Mouse (Mus musculus) cerebellum, postnatal 36 days (tissue): ENCODE results near the gene Efl1.
A peak's percentile ranks its signal among the peaks of the same experiment; 100 is the strongest.

Experiments used
- DNase-seq, 2 experiments: peaks; one replicate each; pipeline ENCODE4 v3.0.0; 2021 to 2022; ENCODE audit warnings: mixed read lengths in 2 of 2

Efl1 gene

GRCm38 (mm10) chr7:82648353-82649080 lies at the start of gene Efl1, which contains the start of gene Saxo2:
Efl1 (plus strand) TSS chr7:82648614.
Saxo2 (minus strand) TSS chr7:82648528.
- peak; percentile 95 to 96 for DNase-seq

- DNase-seq = no peak
These were observed 46.4 kb upstream of the Efl1 start for GRCm38 (mm10) chr7:82602008-82602407.

GRCm38 (mm10) chr7:82605425-82605824 lies 43.0 kb upstream of the Efl1 start:
- no peak for DNase-seq

GRCm38 (mm10) chr7:82609629-82610028 lies 38.8 kb upstream of the Efl1 start:
- DNase-seq = no peak

- DNase-seq = no peak
These were observed 23.1 kb upstream of the Efl1 start for GRCm38 (mm10) chr7:82625342-82625741.

- no peak for DNase-seq
These were observed 1.2 kb upstream of the Efl1 start for GRCm38 (mm10) chr7:82647183-82647582.

GRCm38 (mm10) chr7:82647909-82648308 lies 505 bp upstream of the Efl1 start:
- DNase-seq = no peak

- no peak for DNase-seq
These were observed 649 bp downstream of the Efl1 start for GRCm38 (mm10) chr7:82649081-82649445.

GRCm38 (mm10) chr7:82664604-82665003 lies 16.2 kb downstream of the Efl1 start:
- no peak for DNase-seq

GRCm38 (mm10) chr7:82676001-82676400 lies 27.6 kb downstream of the Efl1 start:
- DNase-seq = no peak

GRCm38 (mm10) chr7:82676834-82677233 lies 28.4 kb downstream of the Efl1 start:
- DNase-seq = no peak

GRCm38 (mm10) chr7:82679901-82680300 lies 31.5 kb downstream of the Efl1 start:
- DNase-seq = no peak

- no peak for DNase-seq
These were observed 40.3 kb downstream of the Efl1 start for GRCm38 (mm10) chr7:82688736-82689135.

- DNase-seq = no peak
These were observed 42.8 kb downstream of the Efl1 start for GRCm38 (mm10) chr7:82691021-82691738.

- DNase-seq = no peak
These were observed 49.3 kb downstream of the Efl1 start for GRCm38 (mm10) chr7:82697668-82698067.

GRCm38 (mm10) chr7:82698968-82699367 lies 50.6 kb downstream of the Efl1 start:
- DNase-seq = no peak

GRCm38 (mm10) chr7:82702384-82703343 lies 54.2 kb downstream of the Efl1 start:
- no peak for DNase-seq

- no peak for DNase-seq
These were observed 60.8 kb downstream of the Efl1 start for GRCm38 (mm10) chr7:82709172-82709571.

- peak; percentile 29 to 50 for DNase-seq
These were observed 66.9 kb downstream of the Efl1 start for GRCm38 (mm10) chr7:82715210-82715911.

- DNase-seq = no peak
These were observed 67.6 kb downstream of the Efl1 start for GRCm38 (mm10) chr7:82715912-82716601.

- DNase-seq = no peak
These were observed 70.9 kb downstream of the Efl1 start for GRCm38 (mm10) chr7:82719285-82719684.

GRCm38 (mm10) chr7:82719740-82720139 lies 71.3 kb downstream of the Efl1 start:
- no peak for DNase-seq
